Mouse (Mus musculus) CH12.LX (cell line): Measurements from ENCODE around the gene Spag5. TPM values are rescaled to one million over a fixed set of nuclear protein-coding genes. Genes with fewer than 3 reads are reported as not detected.

Experiments
- DNase-seq: peaks from one replicate; pipeline ENCODE4 v3.0.0-alpha.2; 2013; ENCODE audit errors: extremely low read depth
- H3K27ac ChIP-seq: 2 replicates; pipeline ENCODE4 v1.5.1; 2012; ENCODE audit warnings: low read depth, mild to moderate bottlenecking, control low read depth, moderate library complexity; ENCODE audit not compliant: insufficient read depth
- H3K27me3 ChIP-seq: replicated peaks from 2 replicates; pipeline ENCODE3; 2012; ENCODE audit warnings: inconsistent platforms
- H3K36me3 ChIP-seq, 2 experiments: replicated peaks in 1 of 2; 2 replicates each; pipeline versions ENCODE3 to v1.6.1; 2012; ENCODE audit warnings: inconsistent platforms in 1 of 2, low read length in 1 of 2, mild to moderate bottlenecking in 1 of 2, mixed read lengths in 1 of 2, moderate library complexity in 1 of 2; ENCODE audit not compliant: control insufficient read depth in 1 of 2, insufficient read depth in 1 of 2
- H3K4me1 ChIP-seq, 2 experiments: 2 replicates each; pipeline ENCODE4 v1.6.1; 2012; ENCODE audit warnings: inconsistent platforms in 1 of 2, moderate library complexity in 1 of 2; ENCODE audit not compliant: insufficient read depth in 2 of 2, control insufficient read depth in 1 of 2
- H3K4me2 ChIP-seq: 2 replicates; pipeline ENCODE4 v1.6.1; 2012; ENCODE audit warnings: low read depth, mild to moderate bottlenecking, control low read depth; ENCODE audit not compliant: poor library complexity, insufficient read depth, severe bottlenecking
- H3K4me3 ChIP-seq, 3 experiments: fragments of 150-350 bp in 1 of 3; sonication (generic) in 1 of 3; replicated peaks in 1 of 3; 2 replicates each; pipeline versions ENCODE3 to v1.5.1; 2011 to 2012; ENCODE audit warnings: low read depth in 2 of 3, low read length in 2 of 3, mild to moderate bottlenecking in 2 of 3, moderate library complexity in 2 of 3, control low read depth in 1 of 3, improper control_type of control experiment in 1 of 3, inconsistent platforms in 1 of 3, mixed read lengths in 1 of 3; ENCODE audit not compliant: poor library complexity in 1 of 3
- H3K79me2 ChIP-seq: replicated peaks from 2 replicates; pipeline ENCODE4 v1.6.1; 2012; ENCODE audit warnings: mild to moderate bottlenecking, moderate library complexity; ENCODE audit not compliant: control insufficient read depth, poor library complexity, insufficient read depth, severe bottlenecking; ENCODE audit errors: extremely low read depth
- H3K9ac ChIP-seq: 2 replicates; pipeline ENCODE4 v1.6.1; 2012; ENCODE audit warnings: low read depth, mild to moderate bottlenecking, control low read depth, moderate library complexity; ENCODE audit not compliant: insufficient read depth
- H3K9me3 ChIP-seq: replicated peaks from 2 replicates; pipeline ENCODE3; 2012; ENCODE audit warnings: low read length, inconsistent platforms, mixed read lengths
- BHLHE40 ChIP-seq: IDR thresholded peaks from 2 replicates; pipeline ENCODE4 v1.6.1; 2011; ENCODE audit warnings: mild to moderate bottlenecking, low read depth, low read length, improper control_type of control experiment
- CHD2 ChIP-seq: IDR thresholded peaks from 2 replicates; pipeline ENCODE4 v1.6.1; 2011; ENCODE audit warnings: low read length, improper control_type of control experiment
- E2F4 ChIP-seq: IDR thresholded peaks from 2 replicates; pipeline ENCODE4 v1.6.1; 2011; ENCODE audit warnings: low read depth, low read length, improper control_type of control experiment; ENCODE audit not compliant: insufficient replicate concordance
- HCFC1 ChIP-seq: IDR thresholded peaks from 2 replicates; pipeline ENCODE4 v1.6.1; 2012; ENCODE audit warnings: low read depth, mild to moderate bottlenecking, inconsistent platforms, low read length, improper control_type of control experiment
- IRF4 ChIP-seq: IDR thresholded peaks from 2 replicates; pipeline ENCODE4 v1.6.1; 2014; ENCODE audit warnings: low read depth, mild to moderate bottlenecking, inconsistent platforms, low read length, improper control_type of control experiment
- MAX ChIP-seq: IDR thresholded peaks from 2 replicates; pipeline ENCODE4 v1.6.1; 2011; ENCODE audit warnings: low read length, improper control_type of control experiment
- MAZ ChIP-seq: IDR thresholded peaks from 2 replicates; pipeline ENCODE4 v1.6.1; 2012; ENCODE audit warnings: low read depth, mild to moderate bottlenecking, inconsistent platforms, low read length, improper control_type of control experiment, moderate library complexity
- MXI1 ChIP-seq: IDR thresholded peaks from 2 replicates; pipeline ENCODE4 v1.6.1; 2011; ENCODE audit warnings: mild to moderate bottlenecking, low read depth, low read length, improper control_type of control experiment
- POLR2A ChIP-seq: IDR thresholded peaks from 2 replicates; pipeline ENCODE4 v1.6.1; 2011; ENCODE audit warnings: low read depth, mild to moderate bottlenecking, improper control_type of control experiment, low read length
- POLR2AphosphoS2 ChIP-seq: IDR thresholded peaks from 2 replicates; pipeline ENCODE4 v1.6.1; 2011; ENCODE audit warnings: low read depth, low read length, improper control_type of control experiment
- RAD21 ChIP-seq: IDR thresholded peaks from 2 replicates; pipeline ENCODE4 v1.6.1; 2011; ENCODE audit warnings: low read depth, mild to moderate bottlenecking, low read length, improper control_type of control experiment, moderate library complexity
- SIN3A ChIP-seq: IDR thresholded peaks from 2 replicates; pipeline ENCODE4 v1.6.1; 2012; ENCODE audit warnings: low read length, improper control_type of control experiment, inconsistent platforms
- SMC3 ChIP-seq: IDR thresholded peaks from 2 replicates; pipeline ENCODE4 v1.6.1; 2011; ENCODE audit warnings: low read depth, low read length, improper control_type of control experiment
- TCF12 ChIP-seq: IDR thresholded peaks from 2 replicates; pipeline ENCODE4 v1.6.1; 2014; ENCODE audit warnings: low read depth, mild to moderate bottlenecking, inconsistent platforms, low read length, improper control_type of control experiment
- USF1 ChIP-seq: IDR thresholded peaks from 2 replicates; pipeline ENCODE4 v1.6.1; 2014; ENCODE audit warnings: low read depth, mild to moderate bottlenecking, inconsistent platforms, low read length, improper control_type of control experiment
- ZC3H11A ChIP-seq: IDR thresholded peaks from 2 replicates; pipeline ENCODE4 v1.6.1; 2012; ENCODE audit warnings: low read depth, mild to moderate bottlenecking, inconsistent platforms, low read length, improper control_type of control experiment
- ZKSCAN1 ChIP-seq: IDR thresholded peaks from 2 replicates; pipeline ENCODE4 v1.6.1; 2012; ENCODE audit warnings: low read depth, inconsistent platforms, low read length, improper control_type of control experiment, borderline replicate concordance
- ZMIZ1 ChIP-seq: IDR thresholded peaks from 2 replicates; pipeline ENCODE4 v1.6.1; 2012; ENCODE audit warnings: low read depth, mild to moderate bottlenecking, inconsistent platforms, low read length, improper control_type of control experiment
- dilution Hi-C: fragments of 300-500 bp; cut with MboI; formaldehyde crosslinking; loops from 2 replicates; pipeline ENCODE4 v1.14.3; 2020; ENCODE audit warnings: low sequenced_read_pairs; ENCODE audit not compliant: extremely low pct_unique_long_range_greater_than_20kb, extremely low pct_ligation_motif_present
- in situ Hi-C: fragments of 300-500 bp; cut with MboI; formaldehyde crosslinking; loops from 3 replicates; pipeline ENCODE4 v1.14.3; 2019; ENCODE audit warnings: low sequenced_read_pairs, low pct_ligation_motif_present, low pct_unique_long_range_greater_than_20kb, mixed read lengths
- polyA plus RNA-seq: library from polyadenylated mRNA; unstranded; fragments of >175 nt; gene quantifications from 2 replicates; pipeline ENCODE4 v1.2.1, GENCODE M21; 2012; ENCODE audit warnings: low read depth; ENCODE audit not compliant: insufficient read length
- total RNA-seq, 2 experiments: library from RNA; depleted of rRNA; stranded (reverse); fragments of 300-350 nt in 1 of 2; fragments of >200 nt in 1 of 2; gene quantifications; 2 replicates each; pipeline ENCODE4 v1.2.3; 2012 to 2014

Gene Spag5
- total and polyA plus RNA-seq, 3 experiments = 47.7 to 92.3 (median 57.0) TPM

GRCm38 (mm10) chr11:78305272-78305671, 3.9 kb downstream of the Spag5 start:
- H3K4me1 ChIP-seq = peaks cover 2 to 53% of the 10 kb centered on the region in 2 experiments; a peak in 3 of 4 replicates
- TF ChIP-seq SIN3A (no peak), IRF4 (no peak)
- H3K36me3 ChIP-seq = peaks cover 42 to 60% of the 10 kb centered on the region in 2 experiments
- no peaks in the 10 kb centered on the region for H3K9me3 ChIP-seq
- H3K27me3 ChIP-seq = no peaks in the 10 kb centered on the region
- in situ Hi-C loops (no loop called here), dilution Hi-C loops (no loop called here)
- H3K4me2 ChIP-seq = no peak overlapping the region; the same call in 1 of the 2 replicates
- no peak overlapping the region for H3K4me3 ChIP-seq
- no peak overlapping the region for H3K27ac ChIP-seq
- peaks cover 33% of the 10 kb centered on the region for H3K79me2 ChIP-seq
- DNase-seq = no peak
- no peak overlapping the region for H3K9ac ChIP-seq

- dilution Hi-C loops = no loop called here
- Histone ChIP-seq H3K79me2 (peaks cover 8% of the 10 kb centered on the region), H3K27ac (no peak overlapping the region), H3K9me3 (no peaks in the 10 kb centered on the region), H3K4me1 (peaks cover 4 to 33% of the 10 kb centered on the region in 2 experiments; a peak in 3 of 4 replicates), H3K4me2 (no peak overlapping the region), H3K4me3 (no peak overlapping the region)
- DNase-seq = peak; percentile 29
- in situ Hi-C loops = no loop called here
- TF ChIP-seq HCFC1 (no peak), CHD2 (no peak), BHLHE40 (no peak), POLR2A (no peak; the same call in 1 of the 2 replicates), SMC3 (no peak), ZMIZ1 (no peak), ZC3H11A (no peak), ZKSCAN1 (no peak), MXI1 (no peak), MAX (no peak), POLR2AphosphoS2 (no peak), MAZ (no peak), USF1 (no peak), TCF12 (no peak), RAD21 (no peak), E2F4 (no peak)
- TF ChIP-seq, all 38 proteins: peak for 0
- no peaks in the 10 kb centered on the region for H3K27me3 ChIP-seq
- H3K9ac ChIP-seq = no peak overlapping the region
- H3K36me3 ChIP-seq = peaks cover 62 to 88% of the 10 kb centered on the region in 2 experiments
These were observed 9.7 kb downstream of the Spag5 start for GRCm38 (mm10) chr11:78310861-78311511.
